Mouse (Mus musculus): ENCODE results near the gene Zmynd8.

DNA sequence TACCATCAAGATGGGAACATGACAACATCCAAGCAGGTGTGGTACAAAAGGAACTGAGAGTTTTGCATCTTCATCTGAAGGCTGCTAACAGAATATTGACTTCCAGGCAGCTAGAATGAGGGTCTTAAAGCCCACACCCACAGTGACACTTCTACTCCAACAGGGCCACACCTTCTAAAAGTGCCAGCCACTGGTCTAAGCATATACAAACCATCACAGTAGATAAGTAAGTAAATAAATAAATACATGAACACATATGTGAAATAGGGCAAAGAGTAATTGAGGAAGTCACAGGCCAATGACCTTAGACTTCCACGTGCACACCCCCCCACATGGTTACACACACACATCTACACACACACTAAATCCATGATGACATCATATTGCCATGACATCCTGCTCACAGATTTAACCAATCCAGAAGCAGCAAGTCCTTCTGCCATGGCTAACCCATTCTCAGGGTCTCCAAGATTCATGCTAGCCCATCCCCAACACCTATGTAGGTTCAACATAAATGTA is 47.3 kb upstream of the Zmynd8 start:
- no peak for TF ChIP-seq CTCF (conservative IDR thresholded peaks at IDR 0.05; ENCODE audit: insufficient read depth, insufficient read length, low read depth, low read length)
- no peak for TF ChIP-seq POLR2A (IDR thresholded peaks at IDR 0.05; ENCODE audit: low read depth, low read length)
